Mouse (Mus musculus) forebrain, embryonic 16.5 days (tissue): ENCODE results near the gene Hist1h2bj. TPM values are rescaled to one million over a fixed set of nuclear protein-coding genes. Genes with fewer than 3 reads are reported as not detected.
A peak's percentile ranks its signal among the peaks of the same experiment; 100 is the strongest.
"Not testable (repeated sequence)": the region's sequence is repeated elsewhere in the genome, so short reads cannot be mapped to it uniquely, and the experiment has no call there.

Experiments
- ATAC-seq: fragments of 200-750 bp; cut with Nextera tagmentation; 2 replicates; pipeline ENCODE4 v1.8.0; 2017; ENCODE audit warnings: mild to moderate bottlenecking, moderate library complexity
- H3K27ac ChIP-seq: fragments of 300-500 bp; sonication (generic); 2 replicates; pipeline ENCODE4 v1.5.1; 2014; ENCODE audit warnings: low read length, control low read depth
- H3K27me3 ChIP-seq: fragments of 300-500 bp; sonication (generic); replicated peaks from 2 replicates; pipeline ENCODE4 v1.6.1; 2014; ENCODE audit warnings: low read length; ENCODE audit not compliant: control insufficient read depth, insufficient read depth
- H3K36me3 ChIP-seq: fragments of 300-500 bp; sonication (generic); 2 replicates; pipeline ENCODE4 v1.6.1; 2014; ENCODE audit not compliant: control insufficient read depth, insufficient read depth
- H3K4me1 ChIP-seq: fragments of 300-500 bp; sonication (generic); replicated peaks from 2 replicates; pipeline ENCODE4 v1.6.1; 2014; ENCODE audit warnings: low read length; ENCODE audit not compliant: control insufficient read depth, insufficient read depth
- H3K4me2 ChIP-seq: fragments of 300-500 bp; sonication (generic); 2 replicates; pipeline ENCODE4 v1.6.1; 2014; ENCODE audit warnings: mild to moderate bottlenecking, low read length, control low read depth
- H3K4me3 ChIP-seq: fragments of 300-500 bp; sonication (generic); replicated peaks from 2 replicates; pipeline ENCODE4 v1.5.1; 2014; ENCODE audit warnings: mild to moderate bottlenecking, low read length, control low read depth
- H3K9ac ChIP-seq: fragments of 300-500 bp; sonication (generic); replicated peaks from 2 replicates; pipeline ENCODE4 v1.6.1; 2014; ENCODE audit warnings: low read depth, low read length, control low read depth
- H3K9me3 ChIP-seq: fragments of 300-500 bp; sonication (generic); 2 replicates; pipeline ENCODE4 v1.6.1; 2016; ENCODE audit warnings: low read length; ENCODE audit not compliant: control insufficient read depth
- WGBS: fragments of 180-500 bp; shearing (Covaris S2); extraction: QIAGEN DNeasy Blood & Tissue Kit; methylation state at CpG from one replicate; pipeline ENCODE4 v1.1.7; 2014; 5-methylcytosine and 5-hydroxymethylcytosine counted together
- polyA plus RNA-seq: library from polyadenylated mRNA; unstranded; fragments of >200 nt; fragmentation: Nextera tagmentation; extraction: Ambion mirVana; gene quantifications from 2 replicates; pipeline ENCODE4 v1.2.1, GENCODE M21; 2015

The Hist1h2bj gene
- polyA plus RNA-seq, 1 experiment from 2014 or later, result 3.1 TPM

GRCm38 (mm10) chr13:22026058-22027031, 16.7 kb upstream of the Hist1h2bj start:
- H3K27me3 ChIP-seq, result 0 out of 2 replicates have a peak, but pooled peaks cover 2% of the 10 kb centered on the region
- 1% methylated on average over 35 of the region's 35 CpGs for WGBS
- peak overlapping the region; percentile 48 for H3K4me2 ChIP-seq
- peak overlapping the region; percentile 47 for H3K4me3 ChIP-seq
- peak; percentile 62 for ATAC-seq
- peaks cover 15% of the 10 kb centered on the region for H3K4me1 ChIP-seq
- H3K36me3 ChIP-seq, result no peaks in the 10 kb centered on the region
- H3K9ac ChIP-seq, result peak overlapping the region; percentile 41
- H3K9me3 ChIP-seq, result no peaks in the 10 kb centered on the region
- H3K27ac ChIP-seq, result peak overlapping the region; percentile 24

- under 1% methylated on average over 40 of the region's 40 CpGs for WGBS
- H3K4me3 ChIP-seq, result peak overlapping the region; percentile 71
- no peaks in the 10 kb centered on the region for H3K36me3 ChIP-seq
- H3K9ac ChIP-seq, result peak overlapping the region; percentile 76
- peaks cover 7% of the 10 kb centered on the region for H3K4me1 ChIP-seq
- no peaks in the 10 kb centered on the region for H3K9me3 ChIP-seq
- H3K4me2 ChIP-seq, result peak overlapping the region; percentile 79
- peak overlapping the region; percentile 84 for H3K27ac ChIP-seq
- peak; percentile 74 for ATAC-seq
- H3K27me3 ChIP-seq, result no peaks in the 10 kb centered on the region
Observed at GRCm38 (mm10) chr13:22028673-22029460, 14.1 kb upstream of the Hist1h2bj start.

GRCm38 (mm10) chr13:22029928-22030327, 13.1 kb upstream of the Hist1h2bj start:
- no peak overlapping the region for H3K4me3 ChIP-seq
- no peak for ATAC-seq

GRCm38 (mm10) chr13:22030493-22030892, 12.5 kb upstream of the Hist1h2bj start:
- no peak overlapping the region for H3K4me3 ChIP-seq
- 9% methylated on average over 4 of the region's 4 CpGs for WGBS
- no peak overlapping the region for H3K4me2 ChIP-seq
- H3K27ac ChIP-seq, result no peak overlapping the region
- peaks cover 17% of the 10 kb centered on the region for H3K4me1 ChIP-seq
- no peaks in the 10 kb centered on the region for H3K9me3 ChIP-seq
- no peak for ATAC-seq
- H3K9ac ChIP-seq, result no peak overlapping the region
- H3K36me3 ChIP-seq, result no peaks in the 10 kb centered on the region
- no peaks in the 10 kb centered on the region for H3K27me3 ChIP-seq

More at GRCm38 (mm10) chr13:22029928-22030327, 13.1 kb upstream of the Hist1h2bj start:
- Histone ChIP-seq H3K27ac (no peak overlapping the region), H3K4me1 (peaks cover 16% of the 10 kb centered on the region), H3K4me2 (no peak overlapping the region), H3K9me3 (no peaks in the 10 kb centered on the region), H3K27me3 (no peaks in the 10 kb centered on the region), H3K36me3 (no peaks in the 10 kb centered on the region), H3K9ac (no peak overlapping the region)
- WGBS, result 26% methylated on average over 8 of the region's 8 CpGs

GRCm38 (mm10) chr13:22033741-22034442, 9.1 kb upstream of the Hist1h2bj start:
- Histone ChIP-seq H3K9ac (no peak overlapping the region), H3K27me3 (no peaks in the 10 kb centered on the region), H3K36me3 (no peaks in the 10 kb centered on the region), H3K4me3 (peak overlapping the region; percentile 9; the same call in 1 of the 2 replicates), H3K4me1 (peaks cover 21% of the 10 kb centered on the region), H3K4me2 (peak overlapping the region; percentile 60), H3K27ac (no peak overlapping the region), H3K9me3 (no peaks in the 10 kb centered on the region)
- no peak for ATAC-seq
- WGBS, result 45% methylated on average over 5 of the region's 5 CpGs

- ATAC-seq, result no peak
- Histone ChIP-seq H3K4me1 (peaks cover 17% of the 10 kb centered on the region), H3K4me2 (peak overlapping the region; percentile 60), H3K9ac (peak overlapping the region; percentile 46), H3K9me3 (no peaks in the 10 kb centered on the region), H3K36me3 (no peaks in the 10 kb centered on the region), H3K4me3 (peak overlapping the region; percentile 42), H3K27me3 (no peaks in the 10 kb centered on the region), H3K27ac (peak overlapping the region; percentile 56)
- WGBS, result 0% methylated on average over 10 of the region's 14 CpGs
Observed at GRCm38 (mm10) chr13:22034443-22035266, 8.4 kb upstream of the Hist1h2bj start.

GRCm38 (mm10) chr13:22035267-22036148, 7.5 kb upstream of the Hist1h2bj start, which contains the start of the genes Hist1h2ah and Hist1h2bk:
Gene Hist1h2ah (minus strand): TSS chr13:22035568.
Gene Hist1h2bk (plus strand): TSS chr13:22035870.
- peak; percentile 99 for ATAC-seq
- 0% methylated on average over 21 of the region's 69 CpGs for WGBS
- not testable (repeated sequence) for H3K27me3 ChIP-seq

More at GRCm38 (mm10) chr13:22035267-22036148, 7.5 kb upstream of the Hist1h2bj start, which contains the start of the genes Hist1h2ah and Hist1h2bk:
- Histone ChIP-seq H3K4me3 (peak within 1 kb of the TSS; percentile 48), H3K9ac (peak within 1 kb of the TSS; percentile 53), H3K4me1 (peaks cover 25% of the 10 kb centered on the region), H3K27ac (peak within 1 kb of the TSS; percentile 81), H3K4me2 (peak within 1 kb of the TSS; percentile 77)
- H3K36me3 ChIP-seq, H3K9me3 ChIP-seq: not testable (repeated sequence)
